8 mouse cellular contexts compared by ENCODE assay signal in genomic region chr9:106886828-106887702, GRCm38 (mm10). TPM values are rescaled to one million over a fixed set of nuclear protein-coding genes. Genes with fewer than 3 reads are reported as not detected.
DNase-seq lines count a peak whose midpoint lies in the region; ATAC-seq and TF ChIP-seq lines count a peak whose summit lies in the region.

Gene Rbm15b (minus strand): TSS chr9:106887428.

- H3K9me3 ChIP-seq in forebrain, embryonic 10.5 days: no peaks in the 10 kb centered on the region
- no peaks in the 10 kb centered on the region for H3K9me3 ChIP-seq in heart, embryonic 15.5 days (replicated peaks)
- no peaks in the 10 kb centered on the region for H3K9me3 ChIP-seq in liver, embryonic 14.5 days (ENCODE audit: control insufficient read depth, low read length)
- no peaks in the 10 kb centered on the region for H3K9me3 ChIP-seq in neural tube, embryonic 11.5 days (ENCODE audit: control insufficient read depth, low read length)
- no peaks in the 10 kb centered on the region for H3K9me3 ChIP-seq in stomach, postnatal 0 days (ENCODE audit: control insufficient read depth, low read length)

- TF ChIP-seq EP300 in liver, embryonic 14.5 days (IDR thresholded peaks at IDR 0.05; ENCODE audit: low read depth): peak; percentile 46; the same call in 1 of the 2 replicates
- TF ChIP-seq EP300 in stomach, postnatal 0 days (optimal IDR thresholded peaks at IDR 0.05): no peak

- peak; percentile 96 to 97 for DNase-seq in CD8-positive naive resting alpha-beta T cell, adult 2 months (ENCODE audit: low read depth in 2 of 2, low spot score in 2 of 2)
- DNase-seq in c-Kit-positive CD71-negative TER-119-negative erythroid progenitor cells, embryonic 14.5 days (ENCODE audit: low read depth): peak; percentile 94
- peak; percentile 98 for DNase-seq in forebrain, embryonic 10.5 days (ENCODE audit: extremely low spot score, low spot score)
- DNase-seq in kidney, postnatal 25 days: peak; percentile 99
- DNase-seq in liver, embryonic 14.5 days (ENCODE audit: low read depth in 3 of 3, low spot score in 3 of 3): peak; percentile 96 to 97 (median 97)
- peak; percentile 100 for DNase-seq in neural tube, embryonic 11.5 days (ENCODE audit: low spot score)
- DNase-seq in stomach, postnatal 0 days (ENCODE audit: low spot score): peak; percentile 99

- peak; percentile 63 for ATAC-seq in heart, embryonic 15.5 days (replicated peaks; ENCODE audit: insufficient number of reproducible peaks, insufficient read depth, low FRiP score, low read depth)
- peak; percentile 66 for ATAC-seq in liver, embryonic 14.5 days (ENCODE audit: insufficient read depth)
- ATAC-seq in neural tube, embryonic 11.5 days (ENCODE audit: insufficient read depth, low FRiP score, low TSS enrichment): peak; percentile 70
- peak; percentile 75 for ATAC-seq in stomach, postnatal 0 days (ENCODE audit: low FRiP score, low TSS enrichment)

- peak within 1 kb of the TSS; percentile 96 for H3K9ac ChIP-seq in heart, embryonic 15.5 days
- peak within 1 kb of the TSS; percentile 94 for H3K9ac ChIP-seq in liver, embryonic 14.5 days (replicated peaks)
- peak within 1 kb of the TSS; percentile 99 for H3K9ac ChIP-seq in neural tube, embryonic 11.5 days (ENCODE audit: low read length)
- H3K9ac ChIP-seq in stomach, postnatal 0 days (ENCODE audit: low read length): peak within 1 kb of the TSS; percentile 96

- H3K4me1 ChIP-seq in forebrain, embryonic 10.5 days: peaks cover 80% of the 10 kb centered on the region
- peaks cover 62% of the 10 kb centered on the region for H3K4me1 ChIP-seq in heart, embryonic 15.5 days (replicated peaks)
- H3K4me1 ChIP-seq in liver, embryonic 14.5 days (replicated peaks; ENCODE audit: control insufficient read depth in 2 of 2, insufficient read depth in 2 of 2, low read length in 1 of 2): peaks cover 15 to 46% of the 10 kb centered on the region in 2 experiments
- H3K4me1 ChIP-seq in neural tube, embryonic 11.5 days (ENCODE audit: control insufficient read depth, insufficient read depth, low read length): peaks cover 31% of the 10 kb centered on the region
- peaks cover 12% of the 10 kb centered on the region for H3K4me1 ChIP-seq in stomach, postnatal 0 days (replicated peaks; ENCODE audit: control insufficient read depth, insufficient read depth)

- peaks cover 79% of the 10 kb centered on the region for H3K36me3 ChIP-seq in forebrain, embryonic 10.5 days (replicated peaks)
- H3K36me3 ChIP-seq in heart, embryonic 15.5 days: peaks cover 42% of the 10 kb centered on the region
- H3K36me3 ChIP-seq in liver, embryonic 14.5 days (replicated peaks; ENCODE audit: control insufficient read depth, insufficient read depth, low read depth): peaks cover 46% of the 10 kb centered on the region
- H3K36me3 ChIP-seq in neural tube, embryonic 11.5 days (ENCODE audit: control insufficient read depth, insufficient read depth, low read length): peaks cover 15% of the 10 kb centered on the region
- peaks cover 14% of the 10 kb centered on the region for H3K36me3 ChIP-seq in stomach, postnatal 0 days (ENCODE audit: control insufficient read depth, insufficient read depth, low read length)

- peak within 1 kb of the TSS; percentile 95 for H3K4me3 ChIP-seq in forebrain, embryonic 10.5 days
- H3K4me3 ChIP-seq in heart, embryonic 15.5 days: peak within 1 kb of the TSS; percentile 92
- H3K4me3 ChIP-seq in liver, embryonic 14.5 days (ENCODE audit: insufficient read depth in 1 of 2, low read depth in 2 of 2, low read length in 2 of 2): peak within 1 kb of the TSS; percentile 78 to 93
- H3K4me3 ChIP-seq in neural tube, embryonic 11.5 days (ENCODE audit: low read depth, low read length): peak within 1 kb of the TSS; percentile 96
- H3K4me3 ChIP-seq in stomach, postnatal 0 days (ENCODE audit: low read depth, low read length): peak within 1 kb of the TSS; percentile 89

- H3K4me2 ChIP-seq in heart, embryonic 15.5 days: peak within 1 kb of the TSS; percentile 98
- peak within 1 kb of the TSS; percentile 100 for H3K4me2 ChIP-seq in liver, embryonic 14.5 days (ENCODE audit: low read depth)
- H3K4me2 ChIP-seq in neural tube, embryonic 11.5 days (ENCODE audit: low read depth): peak within 1 kb of the TSS; percentile 92
- H3K4me2 ChIP-seq in stomach, postnatal 0 days (replicated peaks; ENCODE audit: low read depth): peak within 1 kb of the TSS; percentile 99

- WGBS in forebrain, embryonic 10.5 days: 2% methylated on average over 101 of the region's 101 CpGs
- 2% methylated on average over 91 of the region's 101 CpGs for WGBS in heart, embryonic 15.5 days
- 1% methylated on average over 101 of the region's 101 CpGs for WGBS in liver, embryonic 14.5 days (ENCODE audit: insufficient replicate concordance)
- 4% methylated on average over 75 of the region's 101 CpGs for WGBS in neural tube, embryonic 11.5 days
- WGBS in stomach, postnatal 0 days: 3% methylated on average over 81 of the region's 101 CpGs

- H3K27me3 ChIP-seq in forebrain, embryonic 10.5 days (ENCODE audit: poor library complexity, severe bottlenecking): no peaks in the 10 kb centered on the region
- H3K27me3 ChIP-seq in heart, embryonic 15.5 days: no peaks in the 10 kb centered on the region
- H3K27me3 ChIP-seq in liver, embryonic 14.5 days (ENCODE audit: control insufficient read depth, insufficient read depth, low read length): no peaks in the 10 kb centered on the region
- H3K27me3 ChIP-seq in neural tube, embryonic 11.5 days (ENCODE audit: control insufficient read depth, insufficient read depth, low read length): no peaks in the 10 kb centered on the region
- no peaks in the 10 kb centered on the region for H3K27me3 ChIP-seq in stomach, postnatal 0 days (ENCODE audit: control insufficient read depth, insufficient read depth, low read length)

- H3K27ac ChIP-seq in forebrain, embryonic 10.5 days: peak within 1 kb of the TSS; percentile 99
- H3K27ac ChIP-seq in heart, embryonic 15.5 days: peak within 1 kb of the TSS; percentile 86
- peak within 1 kb of the TSS; percentile 87 for H3K27ac ChIP-seq in liver, embryonic 14.5 days
- H3K27ac ChIP-seq in neural tube, embryonic 11.5 days (ENCODE audit: low read depth, low read length): peak within 1 kb of the TSS; percentile 86
- peak within 1 kb of the TSS; percentile 88 for H3K27ac ChIP-seq in stomach, postnatal 0 days (replicated peaks)

- TF ChIP-seq CTCF in liver, embryonic 14.5 days (IDR thresholded peaks at IDR 0.05; ENCODE audit: low read depth): peak; percentile 83
- peak; percentile 87 for TF ChIP-seq CTCF in stomach, postnatal 0 days (IDR thresholded peaks at IDR 0.05; ENCODE audit: low read depth)

RNA-seq across cellular contexts. Expression of gene Rbm15b, which starts in this region (rescaled TPM):
- 12.3 and 12.9 TPM in 2 replicates for polyA plus RNA-seq in forebrain, embryonic 10.5 days (2016; fragmentation: Nextera tagmentation; extraction: Ambion mirVana)
- polyA plus RNA-seq in heart, embryonic 15.5 days (2015; fragmentation: Nextera tagmentation; extraction: Ambion mirVana): 3.7 and 7.6 TPM in 2 replicates
- 4.4 and 5.0 TPM in 2 replicates for polyA plus RNA-seq in liver, embryonic 14.5 days (2012; rRNA removed)
- polyA plus RNA-seq in liver, embryonic 14.5 days (2014; fragmentation: Nextera tagmentation; extraction: Ambion mirVana): 4.7 and 5.2 TPM in 2 replicates
- 31.4 and 32.9 TPM in 2 replicates for polyA plus RNA-seq in neural tube, embryonic 11.5 days (2014; fragmentation: Nextera tagmentation; extraction: Ambion mirVana)
- 3.8 and 4.7 TPM in 2 replicates for polyA plus RNA-seq in stomach, postnatal 0 days (2015; fragmentation: Nextera tagmentation; extraction: Ambion mirVana)

Comparison
In these comparisons a context has a peak if more than half of its experiments do, and no peak if none do; other contexts are left out.
1. Peak in every context shown above with its lines: DNase-seq, ATAC-seq, H3K4me3 ChIP-seq and H3K27ac ChIP-seq.